Mouse (Mus musculus): ENCODE data around the gene Shroom4. TPM values are rescaled to one million over a fixed set of nuclear protein-coding genes. Genes with fewer than 3 reads are reported as not detected.

Gene Shroom4
- polyA plus RNA-seq (2017; shearing (Covaris generic)): not detected

GRCm38 (mm10) chrX:6399626-6400397 is at the start of gene Shroom4:
Shroom4 (plus strand) TSS chrX:6399854.

Other genes starting within 250 kb of the Shroom4 start
- gene Nudt10, start 226.8 kb upstream of the Shroom4 start, polyA plus RNA-seq (2017; shearing (Covaris generic)): 0.21 TPM
- not detected for gene Bmp15, start 79.1 kb upstream of the Shroom4 start, polyA plus RNA-seq (2017; shearing (Covaris generic))